Mouse (Mus musculus) retina, postnatal 7 days (tissue): ENCODE measurements around the gene Pcolce.
"Not testable (repeated sequence)": the region's sequence is repeated elsewhere in the genome, so short reads cannot be mapped to it uniquely, and the experiment has no call there.

Source experiments
- DNase-seq: peaks from one replicate; pipeline ENCODE4 v3.0.0-alpha.2; 2012; ENCODE audit warnings: low read depth, low spot score

Gene Pcolce

GRCm38 (mm10) chr5:137629306-137629721 is 15.7 kb upstream of the Pcolce start:
- DNase-seq = no peak

DNA sequence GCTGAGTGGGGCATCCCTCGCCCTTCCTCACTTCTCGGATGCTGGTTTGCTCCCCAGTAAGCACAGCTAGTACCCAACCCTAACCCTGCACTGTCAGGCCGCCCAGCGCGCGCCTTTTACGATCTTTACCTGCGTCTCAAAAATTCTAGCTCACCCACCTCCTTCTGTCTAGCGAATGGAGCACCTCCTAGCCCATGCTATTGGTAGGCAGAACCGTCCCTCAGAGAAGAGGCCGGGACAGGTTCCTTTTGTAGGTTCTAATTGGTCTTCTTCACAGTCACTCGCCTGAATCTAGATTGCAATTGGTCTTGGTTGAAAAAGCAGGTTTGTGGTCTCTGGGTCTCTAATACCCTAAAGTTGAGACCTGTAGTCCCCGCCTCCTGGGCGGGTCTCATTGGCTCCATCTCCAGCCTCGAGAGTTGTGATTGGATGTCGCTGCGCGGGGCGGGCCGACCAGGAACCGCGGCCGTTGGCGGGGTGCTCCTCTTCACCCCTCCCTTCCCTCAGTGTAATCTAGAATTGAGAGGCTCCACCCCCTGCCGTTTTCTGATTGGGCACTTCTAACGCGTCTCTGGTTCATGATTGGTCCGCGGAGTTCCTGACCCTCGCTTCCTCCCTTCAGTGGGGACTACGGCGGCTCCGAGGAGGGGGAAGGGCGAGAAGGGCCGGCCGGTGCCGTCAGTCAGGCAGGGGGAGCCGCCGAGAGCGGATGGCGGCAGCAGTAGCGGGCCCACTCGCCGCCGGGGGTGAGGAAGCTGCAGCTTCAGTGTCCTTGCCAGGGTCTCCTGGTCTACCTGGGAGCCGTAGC is 15.1 kb upstream of the Pcolce start, which contains the start of the genes Fbxo24, Lrch4 and Gm20605:
Gene Fbxo24, minus strand, starts transcription at position 505 of the 808 bp plus-strand sequence.
Gene Lrch4, plus strand, starts transcription at position 624 of the 808 bp plus-strand sequence.
Gene Gm20605, plus strand, starts transcription at position 678 of the 808 bp plus-strand sequence.
- peak; percentile 99 for DNase-seq

DNA sequence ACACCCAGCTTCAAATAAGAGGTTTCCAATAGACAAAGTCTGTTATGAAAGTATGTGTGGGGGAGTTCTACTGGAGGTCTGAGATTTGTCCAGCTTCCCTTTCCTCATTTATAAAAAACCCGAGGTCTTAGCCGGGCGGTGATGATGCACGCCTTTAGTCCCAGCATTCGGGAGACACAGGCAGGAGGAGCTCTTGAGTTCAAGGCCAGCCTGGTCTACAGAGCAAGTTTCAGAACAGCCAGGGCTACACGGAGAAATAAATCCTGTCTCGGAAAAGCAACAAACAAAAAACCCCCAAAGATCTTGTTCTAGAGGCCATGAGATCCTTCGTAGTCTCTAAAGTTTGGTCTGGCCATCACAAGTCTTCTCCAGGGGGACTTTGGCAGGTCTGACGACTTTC is 14.4 kb upstream of the Pcolce start:
- no peak for DNase-seq

DNA sequence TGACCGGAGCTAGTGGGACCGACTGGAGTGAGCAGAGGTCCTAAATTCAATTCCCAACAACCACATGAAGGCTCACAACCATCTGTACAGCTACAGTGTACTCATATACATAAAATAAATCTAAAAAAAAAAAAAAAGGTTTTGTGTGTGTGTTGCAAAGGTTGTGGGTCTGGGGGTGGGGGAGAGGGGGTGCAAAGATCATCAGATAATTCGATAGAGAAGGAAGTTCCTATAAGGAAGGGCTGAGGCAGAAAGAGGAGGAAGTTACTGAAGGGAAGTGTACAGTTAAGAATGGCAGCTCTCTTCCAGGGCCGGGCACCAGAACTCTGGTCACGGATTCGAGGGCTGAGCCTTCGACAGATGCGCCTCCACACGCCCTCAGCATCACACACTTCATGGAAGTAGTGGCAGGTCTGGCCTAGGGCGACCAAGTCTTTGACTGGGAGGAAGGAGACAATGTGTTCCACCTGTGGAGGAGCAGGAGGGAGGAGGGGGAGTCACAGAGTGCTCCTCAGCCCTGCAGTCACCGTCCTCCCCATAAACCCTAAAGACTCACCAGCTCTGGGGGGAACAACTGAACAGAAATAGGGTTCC is 10.4 kb upstream of the Pcolce start:
- DNase-seq = no peak

GRCm38 (mm10) chr5:137615347-137615746 is 1.8 kb upstream of the Pcolce start:
- DNase-seq = no peak

GRCm38 (mm10) chr5:137614921-137615320 is 1.3 kb upstream of the Pcolce start:
- DNase-seq = not testable (repeated sequence)

GRCm38 (mm10) chr5:137613076-137613475 is 508 bp downstream of the Pcolce start:
- DNase-seq = no peak

DNA sequence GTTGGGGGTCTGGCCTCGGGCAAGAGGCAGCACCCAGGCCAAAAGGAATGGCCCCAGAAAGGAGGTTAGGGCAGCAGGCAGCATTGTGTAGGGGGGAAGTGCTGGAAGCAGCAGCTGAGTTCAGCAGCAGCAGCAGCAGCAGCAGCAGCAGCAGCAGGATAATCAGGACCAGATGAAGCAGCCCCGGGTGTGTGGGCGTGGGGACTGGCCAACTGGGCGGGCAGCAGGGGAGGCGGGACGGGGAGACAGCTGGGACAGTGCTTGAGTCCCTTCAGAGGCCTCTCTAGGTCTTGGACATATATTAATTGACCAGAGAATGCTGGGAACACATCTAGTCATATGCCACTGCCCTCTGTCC is 2.4 kb downstream of the Pcolce start:
- no peak for DNase-seq

GRCm38 (mm10) chr5:137610548-137611244 is 2.9 kb downstream of the Pcolce start:
- no peak for DNase-seq

DNA sequence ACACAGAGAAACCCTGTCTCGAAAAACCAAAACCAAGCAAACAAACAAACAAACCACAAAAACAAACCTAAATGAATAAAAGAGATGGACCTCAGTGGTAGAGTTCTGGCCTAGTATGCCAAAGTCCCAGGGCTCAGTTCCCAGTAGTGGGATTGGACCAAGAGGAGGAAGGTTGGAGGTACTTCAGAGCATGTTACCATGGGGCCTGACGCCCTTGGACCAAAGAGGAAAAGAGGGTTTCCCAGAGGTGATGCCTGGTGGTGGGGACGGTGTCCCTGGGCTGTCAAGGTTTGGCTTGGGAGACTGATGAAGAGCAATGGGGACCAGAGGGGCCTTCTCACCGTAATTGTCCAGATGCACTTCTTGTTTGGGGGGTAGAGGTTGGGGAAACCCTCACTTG is 3.5 kb downstream of the Pcolce start:
- DNase-seq = no peak

- no peak for DNase-seq
Measured at GRCm38 (mm10) chr5:137609292-137609691, 4.3 kb downstream of the Pcolce start.

- DNase-seq = no peak
Measured at GRCm38 (mm10) chr5:137608654-137609190, 4.9 kb downstream of the Pcolce start.

DNA sequence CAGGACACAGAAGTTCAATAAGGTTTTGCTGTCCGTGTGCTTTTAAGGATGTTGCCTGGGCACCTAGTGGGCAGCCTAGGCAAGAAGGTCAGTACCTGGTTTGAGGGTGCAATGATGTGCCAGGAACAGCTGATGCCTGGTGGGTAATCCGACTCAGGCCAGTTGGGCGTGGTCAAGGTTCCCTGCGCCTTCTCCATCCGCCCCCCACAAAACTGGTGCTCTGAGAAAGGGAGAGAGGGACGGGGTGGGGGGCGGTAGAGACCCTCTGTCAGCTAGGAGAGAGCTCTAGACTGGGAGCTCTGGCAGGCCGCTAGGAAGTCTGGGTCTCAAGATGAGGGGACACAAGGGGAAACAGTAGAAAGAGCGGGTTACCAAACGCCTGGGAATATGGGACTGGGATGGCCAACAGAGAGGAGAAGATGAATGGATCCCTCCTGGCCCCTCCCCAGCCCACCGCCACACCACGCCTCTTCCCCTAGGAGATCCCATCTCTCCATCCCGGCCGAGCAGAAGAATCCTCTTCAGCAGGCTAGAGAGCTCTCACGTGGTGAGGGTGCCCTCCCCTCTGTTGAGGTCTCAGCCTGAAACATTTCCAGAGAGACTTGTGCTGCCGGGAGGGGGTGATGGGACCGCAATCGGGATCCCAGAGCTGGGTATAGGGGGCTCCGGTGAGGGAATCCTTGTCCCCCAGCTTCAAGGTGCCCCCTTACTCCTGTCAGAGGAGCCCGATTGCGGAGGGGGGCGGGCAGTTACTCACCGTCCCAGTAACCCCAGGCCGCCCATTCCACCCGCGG is 5.5 kb downstream of the Pcolce start:
- no peak for DNase-seq

DNA sequence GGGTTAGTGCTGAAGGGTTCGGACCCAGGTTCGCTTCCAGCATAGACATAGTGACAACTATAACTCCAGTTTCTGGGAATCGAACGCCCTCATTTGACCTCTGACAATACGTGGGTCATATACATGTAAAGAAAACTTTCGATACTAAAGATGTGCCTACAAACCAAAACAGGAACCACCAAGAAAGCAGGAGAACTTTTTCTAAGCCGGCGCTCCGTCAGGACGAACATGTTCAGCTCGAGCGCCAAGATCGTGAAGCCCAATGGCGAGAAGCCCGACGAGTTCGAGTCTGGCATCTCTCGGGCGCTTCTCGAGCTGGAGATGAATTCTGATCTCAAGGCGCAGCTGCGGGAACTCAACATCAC is 12.2 kb downstream of the Pcolce start:
- DNase-seq = no peak

GRCm38 (mm10) chr5:137600619-137601364 is 12.8 kb downstream of the Pcolce start, which contains the start of gene Mospd3:
TSS of gene Mospd3 (minus strand) at chr5:137601058.
- peak; percentile 93 for DNase-seq

DNA sequence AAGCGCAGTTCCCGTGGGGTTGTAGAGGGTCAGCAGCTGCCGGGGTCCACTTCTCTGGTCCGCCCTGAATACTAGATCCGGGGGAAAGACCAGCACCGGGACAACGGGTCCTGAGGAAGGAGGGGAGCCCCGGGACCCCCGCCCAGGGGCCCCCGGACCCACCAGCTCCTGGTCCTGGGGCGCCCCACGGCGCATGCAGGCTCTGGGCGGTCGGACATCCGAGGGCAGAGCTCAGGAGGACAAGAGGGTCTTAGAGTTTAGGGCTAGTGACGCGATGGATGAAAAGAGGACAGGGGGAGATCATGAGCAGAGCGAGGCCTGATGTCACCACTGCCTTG is 13.3 kb downstream of the Pcolce start:
- DNase-seq = no peak

GRCm38 (mm10) chr5:137599600-137599999 is 14.0 kb downstream of the Pcolce start:
- DNase-seq = no peak

- DNase-seq = no peak
Measured at GRCm38 (mm10) chr5:137598100-137598826, 15.3 kb downstream of the Pcolce start.

GRCm38 (mm10) chr5:137597625-137598024 is 16.0 kb downstream of the Pcolce start:
- DNase-seq = no peak
